In the genomic region with DNA sequence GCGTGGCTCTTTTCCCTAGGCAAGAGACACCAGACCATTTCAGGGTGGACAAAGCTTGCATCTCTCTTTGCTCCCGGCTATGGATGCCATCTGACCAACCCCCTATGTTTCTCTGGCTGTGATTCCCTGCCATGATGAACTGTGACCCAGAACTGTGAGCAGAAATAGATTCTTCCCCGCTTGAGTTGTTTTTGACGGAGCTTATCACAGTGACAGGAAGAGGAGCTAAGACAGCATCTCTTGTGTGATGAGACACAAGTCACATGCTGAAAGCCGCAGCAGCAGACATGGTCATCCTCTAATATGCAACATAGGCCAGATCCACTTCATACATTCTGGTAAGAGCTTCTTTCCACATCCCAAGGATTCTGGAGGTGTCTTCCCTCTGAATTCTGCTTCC, we compare ENCODE assay signal across 17 mouse cellular contexts.
"Had no signal": no experiment of that assay in that cellular context is flagged by ENCODE, and none has a peak within 500 bp of the region (broad histone marks: within the 10 kb centered on the region; RNA-seq: fewer than 3 reads in every experiment).

No protein-coding gene starts in this region.

- ATAC-seq: liver, postnatal 0 days; midbrain, embryonic 13.5 days; midbrain, embryonic 15.5 days had no signal

- H3K9ac ChIP-seq: liver, embryonic 13.5 days; liver, embryonic 15.5 days; liver, postnatal 0 days; midbrain, embryonic 13.5 days; midbrain, embryonic 15.5 days; neural tube, embryonic 12.5 days; stomach, embryonic 15.5 days had no signal

- DNase-seq: liver; liver, embryonic 13.5 days; liver, postnatal 0 days; right cerebral cortex, postnatal 14 days; thymus, adult 2 months; thymus, postnatal 25 days; thymus, postnatal 4 days had no signal

- H3K27me3 ChIP-seq: liver, embryonic 13.5 days; liver, embryonic 15.5 days; midbrain, embryonic 13.5 days; midbrain, embryonic 15.5 days; neural tube, embryonic 12.5 days; stomach, embryonic 15.5 days had no signal

- H3K4me2 ChIP-seq: liver, embryonic 11.5 days; liver, embryonic 13.5 days; liver, embryonic 15.5 days; midbrain, embryonic 11.5 days; midbrain, embryonic 13.5 days; midbrain, embryonic 15.5 days; neural tube, embryonic 12.5 days; stomach, embryonic 15.5 days had no signal

- H3K27ac ChIP-seq: liver, embryonic 13.5 days; liver, embryonic 15.5 days; macrophage; midbrain, embryonic 13.5 days; midbrain, embryonic 15.5 days; neural tube, embryonic 12.5 days; stomach, embryonic 15.5 days; stomach, postnatal 0 days had no signal

- H3K9me3 ChIP-seq: liver, embryonic 13.5 days; liver, embryonic 15.5 days; megakaryocyte, embryonic 14.5 days; midbrain, embryonic 13.5 days; midbrain, embryonic 15.5 days; neural tube, embryonic 12.5 days; stomach, embryonic 15.5 days had no signal

- H3K4me3 ChIP-seq: liver, embryonic 13.5 days; liver, embryonic 15.5 days; megakaryocyte, embryonic 14.5 days; midbrain, embryonic 13.5 days; midbrain, embryonic 15.5 days; neural tube, embryonic 12.5 days; stomach, embryonic 15.5 days had no signal

- H3K36me3 ChIP-seq: liver, embryonic 13.5 days; liver, embryonic 15.5 days; midbrain, embryonic 13.5 days; midbrain, embryonic 15.5 days; neural tube, embryonic 12.5 days; stomach, embryonic 15.5 days had no signal

- H3K4me1 ChIP-seq: liver, embryonic 13.5 days; liver, embryonic 15.5 days; midbrain, embryonic 13.5 days; midbrain, embryonic 15.5 days; neural tube, embryonic 12.5 days; stomach, embryonic 15.5 days had no signal
